Mouse (Mus musculus) CD4-positive, CD25-positive, alpha-beta regulatory T cell, adult 4 months (primary cell): ENCODE results near the gene Celsr3. TPM values are rescaled to one million over a fixed set of nuclear protein-coding genes. Genes with fewer than 3 reads are reported as not detected.

ENCODE experiments used
- ATAC-seq: one replicate; pipeline ENCODE4 v1.8.0; 2017
- polyA plus RNA-seq, 2 experiments: library from polyadenylated mRNA; unstranded; fragments of 100-300 nt; shearing (Covaris generic); gene quantifications; one replicate each; pipeline ENCODE4 v1.2.1; 2017

Celsr3 gene
- polyA plus RNA-seq, 2 experiments from 2014 or later, result 0.05 TPM; not detected in 1

DNA sequence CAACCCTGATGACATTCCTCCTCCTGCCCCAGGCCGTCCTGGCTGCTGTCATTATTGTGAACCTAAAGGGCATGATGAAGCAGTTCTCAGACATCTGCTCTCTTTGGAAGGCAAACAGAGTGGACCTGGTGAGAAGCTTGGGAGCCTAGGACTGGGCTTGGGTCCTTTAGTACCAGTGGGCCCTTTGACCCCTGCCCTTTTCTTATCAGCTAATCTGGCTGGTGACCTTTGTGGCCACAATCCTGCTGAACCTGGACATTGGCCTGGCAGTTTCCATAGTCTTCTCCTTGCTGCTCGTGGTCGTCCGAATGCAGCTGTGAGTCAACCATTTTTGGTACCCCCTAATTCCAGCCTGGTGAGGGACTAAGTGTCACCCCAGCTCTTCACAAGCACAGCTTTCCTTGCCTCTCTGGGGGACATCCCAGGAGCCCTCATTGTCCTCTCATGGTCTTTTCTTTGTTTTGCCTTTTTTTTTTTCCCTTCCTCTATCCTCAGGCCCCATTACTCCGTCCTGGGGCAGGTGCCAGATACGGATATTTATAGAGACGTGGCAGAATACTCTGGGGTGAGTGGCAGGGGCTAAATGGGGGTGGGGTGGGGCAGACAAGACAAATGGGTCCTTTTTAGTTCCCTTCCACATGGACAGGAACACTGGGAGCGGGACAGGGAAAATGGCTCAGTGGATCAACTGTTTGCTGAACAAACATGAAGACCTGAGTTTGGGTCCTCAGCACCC lies 32.8 kb downstream of the Celsr3 start:
- no peak for ATAC-seq

Other genes with a start within 250 kb of the Celsr3 start
- 10 to 100 TPM; 29.8 to 56.5 TPM for gene Wdr6, start 247.6 kb upstream of the Celsr3 start, polyA plus RNA-seq
- gene P4htm, start 228.7 kb upstream of the Celsr3 start, polyA plus RNA-seq, result 10 to 100 TPM in 1 of 2 experiments, 1 to 10 TPM in 1; 7.8 to 15.5 TPM
- 10 to 100 TPM; 61.3 to 92.7 TPM for gene Arih2, start 176.9 kb upstream of the Celsr3 start, polyA plus RNA-seq
- gene Slc25a20, start 164.2 kb upstream of the Celsr3 start, polyA plus RNA-seq, result 10 to 100 TPM; 40.4 to 61.1 TPM
- gene Prkar2a, start 137.0 kb upstream of the Celsr3 start, polyA plus RNA-seq, result 1 to 10 TPM; 3.7 to 6.7 TPM
- gene Ip6k2, start 42.5 kb upstream of the Celsr3 start, polyA plus RNA-seq, result 10 to 100 TPM; 20.1 to 27.6 TPM
- 1 to 10 TPM; 7.5 to 7.8 TPM for gene Nckipsd, start 18.0 kb upstream of the Celsr3 start, polyA plus RNA-seq
- 10 to 100 TPM in 1 of 2 experiments, 1 to 10 TPM in 1; 8.2 to 24.2 TPM for gene Slc26a6, start 27.0 kb downstream of the Celsr3 start, polyA plus RNA-seq
- gene Tmem89, start 88.3 kb downstream of the Celsr3 start, polyA plus RNA-seq, result under 1 TPM in 1 of 2 experiments, not detected in 1; 0.46 TPM
- gene Uqcrc1, start 110.3 kb downstream of the Celsr3 start, polyA plus RNA-seq, result 100 to 1,000 TPM; 182 to 369 TPM
- gene Col7a1, start 127.3 kb downstream of the Celsr3 start, polyA plus RNA-seq, result not detected
- not detected for gene Ucn2, start 159.7 kb downstream of the Celsr3 start, polyA plus RNA-seq
- gene Pfkfb4, start 165.5 kb downstream of the Celsr3 start, polyA plus RNA-seq, result 10 to 100 TPM in 1 of 2 experiments, 1 to 10 TPM in 1; 6.1 to 12.7 TPM
- gene Shisa5, start 212.2 kb downstream of the Celsr3 start, polyA plus RNA-seq, result 1,000 to 10,000 TPM; 3,771 to 6,921 TPM
- gene Trex1, start 233.4 kb downstream of the Celsr3 start, polyA plus RNA-seq, result 10 to 100 TPM; 36.2 to 61.7 TPM
- 10 to 100 TPM; 23.4 to 32.1 TPM for gene Atrip, start 247.8 kb downstream of the Celsr3 start, polyA plus RNA-seq